Mouse (Mus musculus) embryo, embryonic 11.5 days (tissue): ENCODE measurements around the gene Eri3.

Experiments used
- DNase-seq: peaks from one replicate; pipeline ENCODE4 v3.0.0-alpha.2; 2012; ENCODE audit warnings: low read depth, low spot score

The Eri3 gene

DNA sequence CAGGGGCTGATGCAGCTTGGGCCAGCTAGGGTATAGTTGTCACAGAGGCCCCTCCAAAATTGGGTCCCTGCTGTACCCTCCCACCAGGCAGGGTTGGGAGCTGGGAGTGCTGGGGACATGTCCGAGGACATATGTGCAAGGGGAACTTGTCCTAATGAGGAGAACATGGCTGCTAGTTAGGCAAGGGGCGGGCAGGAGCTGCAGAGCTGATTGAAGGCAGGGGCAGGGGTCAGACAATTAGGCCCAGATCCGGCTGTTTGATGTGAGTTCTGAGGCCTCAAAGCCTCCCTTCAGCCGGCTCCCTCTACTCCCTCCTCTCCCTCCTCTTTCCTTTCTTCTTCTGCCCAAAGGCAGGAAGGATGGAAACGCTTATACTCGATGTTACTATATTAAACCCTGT lies 106.8 kb downstream of the Eri3 start:
- DNase-seq, result no peak

DNA sequence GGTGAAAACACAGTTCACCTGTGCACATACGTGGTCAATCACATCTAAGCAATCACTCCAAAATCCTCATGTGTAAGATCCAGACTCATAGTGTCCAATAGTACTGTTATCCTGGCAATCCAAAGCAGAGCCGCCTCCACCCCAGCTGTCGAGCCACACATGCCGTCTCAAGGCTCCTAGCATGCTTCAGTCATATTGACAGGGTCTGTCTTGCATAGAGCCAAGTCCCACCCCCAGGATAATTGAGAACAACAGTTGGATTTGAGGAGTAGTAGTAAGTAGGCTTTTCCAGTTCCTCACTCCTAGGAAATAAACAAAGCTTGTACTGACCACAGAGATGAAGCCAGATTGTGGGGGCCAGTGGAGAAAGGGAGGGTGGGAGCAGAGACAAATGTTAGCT lies 107.5 kb downstream of the Eri3 start:
- no peak for DNase-seq

DNA sequence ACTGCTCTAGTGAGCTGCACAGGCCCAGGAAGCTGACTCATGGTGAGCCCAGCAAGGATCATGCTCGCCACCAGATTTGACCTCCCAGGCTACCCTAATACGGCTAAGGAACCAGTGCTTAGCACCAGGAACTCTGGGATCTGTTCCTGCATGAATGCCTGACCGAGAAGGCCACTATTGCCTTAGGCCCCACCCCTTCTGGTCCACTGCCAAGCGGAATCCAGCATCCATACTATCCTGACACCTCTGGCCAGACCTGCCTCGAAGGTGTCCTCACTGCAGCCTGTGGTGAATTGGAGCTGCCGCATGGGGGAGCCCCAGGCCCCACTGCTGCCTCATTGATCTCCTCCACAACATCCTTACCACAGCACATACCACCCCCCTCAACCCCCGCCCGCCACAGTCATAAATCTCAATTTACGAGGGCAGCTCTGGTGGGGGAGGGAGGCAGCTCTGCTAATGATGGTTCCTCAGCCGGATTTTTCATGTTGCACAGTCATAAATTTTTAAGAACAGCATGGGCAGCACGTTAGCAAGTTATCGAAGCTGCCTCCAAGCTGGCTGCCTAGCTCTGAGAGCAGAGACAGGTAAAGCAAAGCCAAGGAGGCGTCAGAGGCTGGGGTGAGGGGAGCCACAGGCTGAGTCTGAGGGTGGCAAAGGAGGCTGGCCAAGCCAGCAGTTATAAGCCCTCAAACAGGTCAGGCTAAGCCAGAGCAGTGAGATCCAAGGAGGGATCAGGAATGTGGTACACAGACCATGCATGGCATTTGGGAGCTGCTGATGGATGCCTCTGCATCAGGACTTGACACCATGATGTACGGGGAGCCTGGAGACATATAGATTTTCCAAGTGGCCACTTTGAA lies 108.6 kb downstream of the Eri3 start:
- DNase-seq, result peak; percentile 79

DNA sequence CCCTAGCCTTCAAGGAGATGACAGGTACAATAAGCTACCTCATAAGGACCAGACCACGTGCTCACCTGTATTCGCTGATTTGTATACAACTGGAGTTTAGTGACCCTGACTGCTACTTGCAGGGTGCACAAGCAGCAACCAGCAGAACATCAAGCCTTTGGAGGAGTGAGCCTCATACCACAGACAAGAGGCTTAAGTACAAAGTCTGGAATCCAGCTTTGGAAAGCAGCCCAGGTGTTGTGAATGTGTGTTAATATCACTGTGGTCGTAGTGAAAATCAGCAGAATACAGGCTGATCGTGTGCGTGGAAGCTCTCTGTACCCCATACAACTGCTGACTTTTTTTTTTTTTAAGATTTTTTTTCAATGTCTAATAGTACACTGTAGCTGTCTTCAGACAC lies 109.8 kb downstream of the Eri3 start:
- no peak for DNase-seq

DNA sequence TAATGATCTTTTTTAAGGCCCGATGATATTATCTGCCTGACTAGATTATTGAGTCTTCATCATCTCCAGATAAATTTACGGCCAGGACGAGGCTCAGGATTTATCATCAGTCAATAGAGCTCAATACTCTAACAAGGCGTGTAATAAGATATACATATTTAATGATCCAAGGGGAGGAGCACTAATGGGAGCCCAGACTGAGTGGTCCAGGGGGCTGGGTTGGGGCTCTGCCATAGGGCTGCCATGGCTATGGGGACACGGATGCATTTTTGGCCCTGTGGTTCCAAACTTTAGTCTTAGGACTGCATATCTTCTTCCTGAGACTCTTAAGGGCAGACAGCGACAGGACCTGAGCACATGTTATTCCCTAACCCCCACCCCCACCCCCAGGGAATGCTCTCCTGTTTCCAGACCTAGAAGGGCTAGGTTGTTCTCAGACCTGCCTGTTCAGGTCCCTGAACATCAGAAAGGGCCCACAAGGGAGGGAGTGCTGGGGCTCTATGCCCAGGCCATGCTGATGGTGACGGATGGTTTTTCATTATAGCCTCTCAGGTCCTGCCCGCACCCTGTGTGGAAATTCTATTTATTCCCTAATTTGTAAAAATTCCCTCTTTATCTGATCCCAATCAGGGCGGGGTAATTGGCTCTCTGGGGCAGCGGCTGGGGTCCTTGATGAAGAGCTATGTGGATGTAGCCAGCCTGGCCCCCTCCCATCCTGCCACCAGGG lies 114.4 kb downstream of the Eri3 start:
- DNase-seq, result no peak

DNA sequence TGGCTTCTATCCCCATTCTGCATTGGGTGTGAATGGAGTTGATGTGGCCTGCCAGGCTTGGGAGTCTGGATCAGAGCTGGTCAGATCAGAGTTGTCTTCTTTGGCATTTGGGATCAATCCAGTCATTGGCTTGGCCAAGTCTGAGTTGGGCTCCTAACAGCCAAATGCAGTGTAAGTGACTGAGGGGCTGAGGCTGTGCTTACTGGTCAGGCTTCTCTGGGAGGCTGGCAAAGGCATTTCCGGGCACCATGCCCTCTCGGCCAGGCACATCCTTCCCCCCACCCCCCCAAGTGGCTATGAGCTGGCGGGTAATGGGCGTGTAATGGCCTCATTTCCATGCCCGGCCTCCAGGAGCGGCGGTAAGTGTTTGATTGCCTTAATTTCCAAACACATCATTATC lies 115.4 kb downstream of the Eri3 start:
- no peak for DNase-seq

DNA sequence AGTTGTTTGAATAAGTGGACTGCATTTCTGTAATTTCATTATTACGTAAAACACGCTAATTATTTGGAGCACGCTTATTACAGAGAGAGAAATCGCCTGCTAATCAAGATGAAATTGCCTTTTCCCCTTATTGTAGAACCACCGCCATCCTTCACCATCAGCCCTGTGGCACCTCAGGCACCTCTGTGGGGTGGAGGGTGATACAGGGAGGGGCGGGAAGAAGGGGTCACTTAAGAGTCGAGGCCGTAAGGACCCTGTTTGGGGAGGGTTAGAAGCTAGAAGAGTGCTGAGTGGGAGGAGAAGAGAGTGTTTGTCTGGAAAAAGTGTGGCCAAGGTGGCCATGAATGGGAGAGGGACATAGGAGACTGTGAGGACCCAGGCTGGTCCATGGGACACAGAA lies 115.9 kb downstream of the Eri3 start:
- no peak for DNase-seq

DNA sequence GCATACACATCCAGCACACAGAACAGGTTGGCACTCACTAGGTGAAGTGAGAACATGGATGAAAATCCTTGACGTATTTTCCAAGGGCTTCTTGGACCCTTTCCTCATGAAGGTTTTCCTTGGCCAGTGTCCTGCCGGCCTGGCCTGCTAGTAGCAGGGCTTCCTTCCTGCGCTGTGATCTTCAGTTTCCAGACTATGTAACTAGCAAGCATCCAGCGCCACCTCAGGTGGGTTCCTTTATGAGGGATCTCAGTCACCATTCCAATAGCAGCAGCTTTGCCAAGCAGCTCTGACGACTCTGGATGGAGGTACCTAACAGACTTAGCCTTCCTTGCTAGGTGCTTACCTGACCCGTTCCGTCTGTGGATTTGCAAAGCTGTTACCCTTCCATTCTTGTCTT lies 119.7 kb downstream of the Eri3 start:
- no peak for DNase-seq

DNA sequence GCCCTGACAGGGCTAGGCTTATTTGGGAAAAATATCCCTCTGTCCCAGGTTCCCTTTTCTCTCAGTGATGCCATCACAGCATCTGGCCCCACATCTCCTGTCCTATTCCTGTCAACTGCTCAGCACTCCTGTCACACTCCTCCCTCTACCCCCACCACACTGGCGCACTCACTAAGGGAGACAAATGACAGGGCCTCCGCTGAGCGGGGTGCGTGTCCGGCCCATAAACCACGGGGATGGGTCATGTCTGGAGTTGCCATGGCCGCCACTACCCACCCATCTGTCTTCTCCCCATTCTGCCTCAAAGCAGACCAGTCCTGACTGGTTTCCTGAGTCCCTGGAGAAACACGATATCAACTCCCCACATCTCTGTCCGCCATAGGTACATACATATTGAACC lies 121.9 kb downstream of the Eri3 start:
- no peak for DNase-seq

DNA sequence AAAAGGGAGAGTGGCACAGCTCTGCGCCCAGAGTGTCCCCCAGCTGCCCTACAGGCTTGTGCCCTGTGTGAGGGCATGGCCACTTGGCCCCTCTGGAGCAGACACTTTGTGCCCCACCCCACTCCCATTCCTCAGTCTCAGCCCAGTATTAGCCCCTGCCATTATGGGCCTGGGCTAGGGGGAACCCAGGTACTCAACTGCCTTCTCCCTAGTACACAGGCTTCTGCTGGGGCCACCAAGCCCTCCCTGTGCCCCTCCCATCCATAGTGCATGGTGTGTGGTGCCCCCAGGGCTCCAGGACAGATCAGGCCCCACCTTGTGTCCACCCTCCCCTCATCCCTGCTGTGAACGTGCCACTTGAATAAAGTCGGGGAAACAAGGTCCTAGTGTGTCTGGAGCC lies 123.7 kb downstream of the Eri3 start:
- DNase-seq, result no peak

DNA sequence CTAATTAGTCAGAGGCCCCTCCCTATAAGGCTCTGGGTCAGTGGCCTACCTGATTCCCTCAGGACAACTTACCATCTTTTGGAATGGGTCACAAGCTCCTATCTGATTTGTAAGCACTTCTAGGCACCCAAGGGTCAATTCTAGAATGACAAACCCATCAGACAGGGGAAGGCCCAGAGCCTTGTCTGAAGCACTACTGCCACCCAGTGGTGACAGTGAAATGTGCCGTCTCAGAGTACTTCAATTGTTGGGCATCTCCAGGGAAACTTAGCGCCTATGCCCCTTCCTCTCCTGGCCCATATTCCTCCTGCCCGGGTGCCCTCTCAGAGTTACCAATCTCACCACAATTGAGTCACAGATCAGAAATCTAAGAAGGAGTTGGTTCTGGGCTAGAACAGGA lies 126.7 kb downstream of the Eri3 start:
- DNase-seq, result peak; percentile 75

DNA sequence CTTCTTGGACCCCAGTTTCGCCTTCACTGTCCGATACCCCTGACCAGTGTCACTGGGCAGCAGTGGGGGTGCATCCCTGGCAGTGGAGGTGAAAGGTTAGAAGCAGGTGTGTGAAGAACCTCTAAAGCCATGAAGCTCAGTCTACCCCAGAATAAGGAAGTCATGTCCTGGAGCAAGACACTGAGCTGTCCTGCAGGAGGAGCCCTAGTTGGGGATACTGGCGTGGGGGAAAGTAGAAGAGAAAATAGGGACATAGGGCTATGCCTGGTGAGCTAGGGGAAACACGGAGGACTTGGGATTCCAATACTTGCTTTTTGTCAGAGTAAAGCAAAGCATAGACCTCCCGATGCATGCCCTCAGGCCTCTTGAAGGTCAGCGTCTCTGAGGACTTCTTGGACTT lies 130.8 kb downstream of the Eri3 start:
- DNase-seq, result no peak

DNA sequence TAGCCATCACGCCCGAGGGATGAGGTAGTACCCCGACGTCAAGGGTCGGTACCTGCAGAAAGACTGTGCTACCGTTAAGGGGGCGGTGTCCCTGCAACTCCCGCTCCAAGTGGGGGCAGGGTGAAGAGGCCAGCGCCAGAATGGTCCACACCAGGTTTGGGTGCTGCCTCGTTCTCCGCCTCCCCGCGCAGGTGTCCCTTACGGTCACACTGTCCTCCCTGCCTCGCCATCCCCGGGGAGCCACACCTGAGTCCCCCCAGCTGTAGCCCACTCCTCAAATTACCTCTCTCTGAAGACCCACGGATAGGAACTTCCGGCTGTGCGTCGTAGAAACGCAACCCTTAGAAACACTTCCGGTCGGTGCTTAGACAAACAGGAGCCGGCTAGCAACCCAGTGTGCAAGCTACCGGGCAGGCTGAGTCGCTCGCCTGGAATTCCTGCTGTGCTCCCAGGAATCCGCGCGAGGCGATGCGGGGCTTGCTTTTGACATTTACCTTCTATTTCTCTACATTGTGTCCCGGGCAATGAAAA lies 131.8 kb downstream of the Eri3 start, which contains the start of gene Dmap1:
Dmap1 (minus strand) TSS at position 343 of the 531 bp plus-strand sequence.
- peak; percentile 81 for DNase-seq

DNA sequence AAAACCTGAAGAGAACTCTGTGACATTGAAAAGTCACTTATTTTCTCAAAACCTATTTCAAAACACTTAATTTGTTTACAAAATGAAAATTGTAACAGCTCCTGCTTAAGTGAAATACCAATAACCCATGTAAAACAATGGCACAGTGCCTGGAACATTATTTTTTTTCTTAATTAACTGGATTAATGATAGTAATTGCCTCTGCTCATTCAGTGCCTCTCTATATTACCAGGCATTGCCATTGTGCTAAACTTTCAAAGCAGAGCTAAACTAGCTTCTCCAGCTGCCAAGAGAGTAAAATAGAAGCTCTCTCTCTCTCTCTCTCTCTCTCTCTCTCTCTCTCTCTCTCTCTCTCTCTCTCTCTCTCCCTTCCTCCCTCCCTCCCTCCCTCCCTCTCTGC lies 132.3 kb downstream of the Eri3 start:
- DNase-seq, result no peak

DNA sequence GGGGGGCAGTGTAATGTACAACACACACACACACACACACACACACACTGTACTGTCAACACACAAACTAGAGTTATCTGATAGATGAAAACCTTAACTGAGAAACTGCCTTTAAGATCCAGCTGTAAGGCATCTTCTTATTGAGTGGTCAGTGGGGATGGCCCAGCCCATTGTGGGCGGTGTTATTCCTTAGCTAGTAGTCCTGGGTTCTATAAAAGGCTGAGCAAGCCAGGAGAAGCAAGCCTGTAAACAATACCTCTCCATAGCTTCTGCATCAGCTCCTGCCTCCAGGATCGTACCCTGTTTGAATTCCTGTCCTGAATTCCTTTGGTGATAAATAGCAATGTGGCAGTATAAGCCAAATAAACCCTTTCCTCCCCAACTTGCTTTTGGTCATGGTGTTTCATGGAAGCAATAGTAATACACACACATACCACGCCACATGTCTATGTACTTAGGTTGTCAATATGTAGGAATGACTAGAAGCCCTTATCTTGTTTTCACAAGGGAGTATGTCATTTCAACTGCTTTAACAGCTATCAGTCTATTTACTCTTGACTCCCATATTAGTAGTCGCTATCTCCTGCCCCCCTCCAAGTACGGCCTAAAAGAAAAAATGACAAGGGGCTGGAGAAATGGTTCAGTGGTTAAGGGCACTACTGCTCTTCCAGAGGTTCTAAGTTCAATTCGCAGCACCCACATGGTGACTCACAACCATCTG lies 133.0 kb downstream of the Eri3 start:
- DNase-seq, result no peak

DNA sequence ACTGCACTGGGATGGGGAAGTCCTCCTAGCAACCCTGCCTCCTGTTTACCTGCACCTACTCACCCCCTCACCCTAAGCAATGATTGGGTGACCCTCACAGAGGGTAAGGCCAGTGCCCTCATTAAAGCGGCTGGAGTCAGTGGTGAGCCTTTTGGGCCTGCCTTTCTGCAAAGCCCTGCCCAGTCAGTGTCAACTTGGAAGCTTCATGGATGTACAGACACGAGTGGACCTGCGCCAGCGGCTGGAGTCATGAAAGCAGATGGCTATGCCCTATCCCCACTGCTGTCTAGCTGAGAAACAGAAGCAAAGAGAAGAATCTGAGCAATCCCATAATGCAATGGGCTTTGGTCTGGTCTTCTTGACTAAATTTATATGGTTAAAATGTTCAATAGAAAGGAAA lies 136.2 kb downstream of the Eri3 start:
- DNase-seq, result no peak

DNA sequence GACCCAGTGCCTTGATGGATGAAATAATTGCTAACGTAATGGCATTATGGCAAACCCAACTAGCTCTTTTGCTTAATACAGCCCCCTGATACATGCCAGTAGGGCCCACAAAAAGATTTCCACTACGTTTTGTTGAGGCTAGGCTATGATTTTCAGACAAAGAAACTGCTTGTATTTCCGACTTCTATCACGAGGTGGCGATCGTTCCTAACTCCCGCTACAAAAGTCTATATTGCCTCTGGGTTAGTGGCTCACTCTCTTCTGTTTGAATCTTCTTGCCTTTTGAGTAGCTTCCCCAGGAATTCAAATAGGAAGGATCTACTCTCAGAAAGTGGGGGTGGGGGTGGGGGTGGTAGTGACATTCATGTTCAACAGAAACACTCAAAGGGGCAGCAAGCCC lies 155.2 kb downstream of the Eri3 start:
- DNase-seq, result peak; percentile 51

DNA sequence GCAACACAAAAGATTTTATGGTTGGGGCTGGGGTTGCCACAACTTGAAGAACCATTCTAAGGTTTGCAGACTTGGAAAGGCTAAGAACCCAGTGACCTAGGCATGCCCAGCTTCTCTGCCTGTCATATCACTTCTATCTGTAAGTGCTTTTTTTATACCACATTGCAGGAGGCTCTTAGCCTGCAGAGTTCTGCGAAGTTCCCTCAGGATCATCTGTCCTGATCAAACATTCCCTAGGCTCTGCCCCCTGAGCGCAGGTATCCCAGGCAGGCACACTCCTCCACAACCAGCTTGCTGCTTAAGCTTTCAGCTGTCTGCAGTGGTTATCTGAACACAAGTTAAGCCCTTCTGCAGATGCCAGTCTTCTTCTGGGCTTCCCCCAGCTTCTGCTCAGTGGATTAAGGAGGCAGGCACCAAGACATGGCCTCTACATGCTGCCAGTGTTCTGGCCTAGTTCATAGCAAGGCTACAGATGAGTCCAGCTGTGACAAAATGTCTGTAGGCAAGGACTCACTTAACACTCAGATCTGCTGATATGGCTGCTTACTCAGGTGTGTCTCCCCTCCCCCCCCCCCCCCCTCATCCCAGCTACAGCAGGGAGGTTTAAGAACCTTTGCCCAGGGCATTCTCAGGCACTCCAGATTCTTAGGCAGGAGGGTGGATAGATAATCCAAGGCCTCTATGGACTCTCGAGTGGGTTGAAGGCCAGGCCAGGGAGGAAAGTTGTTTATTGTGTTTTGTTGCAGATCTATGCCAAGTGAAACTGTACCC lies 158.8 kb downstream of the Eri3 start:
- no peak for DNase-seq

DNA sequence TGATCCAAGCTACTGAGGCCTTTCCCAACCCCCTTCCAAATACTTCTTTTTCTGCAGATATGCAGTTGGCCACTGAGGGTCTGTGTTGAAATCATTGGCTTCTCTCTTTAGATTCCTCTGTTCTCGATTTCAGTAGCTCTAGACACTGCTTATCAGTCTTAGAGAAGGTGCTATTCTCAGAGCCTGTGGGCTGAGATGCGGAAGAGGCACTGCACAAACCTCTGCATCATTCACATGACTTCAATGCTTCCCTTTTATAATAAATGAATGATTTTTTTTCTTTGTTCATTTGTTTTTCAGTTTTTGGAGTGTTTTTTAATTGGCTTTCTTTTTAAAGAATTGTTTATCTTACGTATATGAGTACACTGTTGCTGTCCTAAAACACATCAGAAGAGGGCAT lies 162.1 kb downstream of the Eri3 start:
- no peak for DNase-seq

DNA sequence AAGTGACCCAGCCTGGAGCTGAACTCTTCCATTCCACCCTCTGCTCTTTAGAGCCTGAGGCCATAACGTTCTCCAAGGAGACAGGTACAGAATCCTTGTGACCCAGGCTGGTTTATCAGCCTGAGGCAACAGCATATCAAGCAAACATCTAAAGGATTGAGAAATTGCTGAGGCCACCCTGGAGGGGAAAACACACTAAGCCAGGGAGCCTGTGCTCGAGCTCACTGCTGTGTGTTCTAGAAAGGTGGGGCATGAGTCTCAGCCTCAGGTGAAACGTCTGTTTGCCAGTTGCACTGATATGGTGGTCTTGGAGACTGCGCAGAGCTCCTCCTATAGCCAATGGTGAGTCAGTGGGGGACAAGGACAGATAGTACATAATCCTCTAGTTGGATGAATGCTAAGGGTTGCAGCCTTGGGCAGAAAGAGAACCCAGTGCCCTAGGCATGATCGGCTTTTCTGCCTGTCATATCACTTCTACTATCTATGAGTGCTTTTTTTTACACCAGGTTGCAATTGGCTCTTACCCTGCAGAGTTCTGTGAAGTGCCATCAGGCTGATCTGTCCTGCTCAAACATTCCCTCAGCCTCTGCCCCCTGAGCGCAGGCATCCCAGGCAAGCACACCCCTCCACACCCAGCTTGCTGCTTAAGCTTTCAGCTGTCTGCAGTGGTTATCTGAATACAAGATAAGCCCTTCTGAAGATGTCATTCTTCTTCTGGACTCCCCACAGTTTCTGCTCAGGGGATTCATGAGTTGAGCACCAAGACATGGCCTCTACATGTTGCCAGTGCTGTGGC lies 163.3 kb downstream of the Eri3 start:
- DNase-seq, result no peak
